Mouse (Mus musculus) ES-E14 (cell line): ENCODE data around the gene Prtg.

Source experiments
- HCFC1 ChIP-seq: IDR thresholded peaks from 2 replicates; pipeline ENCODE4 v1.6.1; 2012; ENCODE audit warnings: low read length, inconsistent platforms, borderline replicate concordance; ENCODE audit not compliant: insufficient read depth
- MAFK ChIP-seq: IDR thresholded peaks from 2 replicates; pipeline ENCODE4 v1.6.1; 2014; ENCODE audit warnings: mild to moderate bottlenecking, low read depth, low read length, inconsistent platforms; ENCODE audit not compliant: insufficient read depth
- ZC3H11A ChIP-seq: IDR thresholded peaks from 2 replicates; pipeline ENCODE4 v1.6.1; 2012; ENCODE audit warnings: low read depth, mild to moderate bottlenecking, inconsistent platforms, low read length, borderline replicate concordance

- TF ChIP-seq HCFC1 (no peak), MAFK (no peak), ZC3H11A (no peak)
Measured at GRCm38 (mm10) chr9:72954746-72955145, 148.1 kb downstream of the Prtg start.
